Mouse (Mus musculus): Measurements from ENCODE around the gene Farp1.

DNA sequence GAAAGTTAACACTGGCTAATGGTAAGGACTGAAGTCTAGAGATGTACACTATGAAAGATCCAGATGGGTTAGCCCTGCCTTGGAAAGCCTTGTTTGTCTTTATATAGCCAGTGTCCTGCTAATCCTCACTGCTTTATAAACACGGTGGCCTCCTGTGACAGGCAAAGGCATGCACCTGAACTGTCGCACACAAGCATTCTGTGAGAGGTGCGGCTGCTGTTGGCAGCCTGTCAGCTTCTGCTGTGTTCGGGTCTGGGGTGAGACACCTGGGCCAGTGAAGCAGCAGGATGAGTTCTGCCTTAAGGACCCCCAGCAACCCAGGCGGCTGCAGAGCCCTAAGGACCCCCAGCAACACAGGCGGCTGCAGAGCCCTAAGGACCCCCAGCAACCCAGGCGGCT is 131.0 kb downstream of the Farp1 start:
- TF ChIP-seq POLR2A (IDR thresholded peaks at IDR 0.05; ENCODE audit: insufficient read depth, low read depth, low read length) (no peak), CTCF (IDR thresholded peaks at IDR 0.05) (no peak)

All from heart, adult 2 months (tissue).